Mouse (Mus musculus) E14TG2a.4 (cell line): ENCODE data around the gene Tmem238l.

Experiments
- H3K27me3 ChIP-seq: 2 replicates; pipeline ENCODE4 v1.6.1; 2014; ENCODE audit warnings: low read length, control low read depth; ENCODE audit not compliant: insufficient read depth
- H3K36me3 ChIP-seq: 2 replicates; pipeline ENCODE4 v1.6.1; 2014; ENCODE audit warnings: low read length, control low read depth; ENCODE audit not compliant: insufficient read depth
- H3K4me1 ChIP-seq: replicated peaks from 2 replicates; pipeline ENCODE4 v1.6.1; 2014; ENCODE audit warnings: low read depth, low read length, control low read depth
- H3K4me3 ChIP-seq: replicated peaks from 2 replicates; pipeline ENCODE4 v1.5.1; 2014; ENCODE audit warnings: mild to moderate bottlenecking, low read length
- H3K9me3 ChIP-seq: 2 replicates; pipeline ENCODE4 v1.6.1; 2014; ENCODE audit warnings: low read length, control low read depth
- CTCF ChIP-seq: conservative IDR thresholded peaks from 2 replicates; pipeline ENCODE4 v1.5.1; 2014; ENCODE audit warnings: low read length
- NANOG ChIP-seq: IDR thresholded peaks from 2 replicates; pipeline ENCODE4 v1.6.1; 2014; ENCODE audit warnings: borderline replicate concordance, low read length, mixed read lengths
- POU5F1 ChIP-seq: IDR thresholded peaks from 2 replicates; pipeline ENCODE4 v1.6.1; 2014; ENCODE audit warnings: low read length, borderline replicate concordance

Gene Tmem238l

GRCm38 (mm10) chr11:66934428-66935173 lies 21.8 kb upstream of the Tmem238l start:
- peaks cover 60% of the 10 kb centered on the region for H3K9me3 ChIP-seq
- H3K4me1 ChIP-seq, result peaks cover 44% of the 10 kb centered on the region
- H3K36me3 ChIP-seq, result peaks cover 8% of the 10 kb centered on the region
- H3K4me3 ChIP-seq, result no peak overlapping the region
- H3K27me3 ChIP-seq, result no peaks in the 10 kb centered on the region
- TF ChIP-seq CTCF (no peak), POU5F1 (no peak), NANOG (no peak)

- H3K9me3 ChIP-seq, result peaks cover 54% of the 10 kb centered on the region
- no peaks in the 10 kb centered on the region for H3K4me1 ChIP-seq
- H3K4me3 ChIP-seq, result no peak overlapping the region
- TF ChIP-seq NANOG (no peak), CTCF (no peak), POU5F1 (no peak)
- peaks cover 6% of the 10 kb centered on the region; the same call in 1 of the 2 replicates for H3K36me3 ChIP-seq
- H3K27me3 ChIP-seq, result no peaks in the 10 kb centered on the region; the same call in 1 of the 2 replicates
Observed at GRCm38 (mm10) chr11:66942011-66942410, 14.4 kb upstream of the Tmem238l start.

GRCm38 (mm10) chr11:66945224-66945767 lies 11.1 kb upstream of the Tmem238l start:
- no peaks in the 10 kb centered on the region; the same call in 1 of the 2 replicates for H3K27me3 ChIP-seq
- H3K4me1 ChIP-seq, result no peaks in the 10 kb centered on the region
- no peak overlapping the region for H3K4me3 ChIP-seq
- 0 out of 2 replicates have a peak, but pooled peaks cover 3% of the 10 kb centered on the region for H3K36me3 ChIP-seq
- peaks cover 39% of the 10 kb centered on the region for H3K9me3 ChIP-seq
- TF ChIP-seq CTCF, result no peak
- TF ChIP-seq POU5F1, result no peak
- TF ChIP-seq NANOG, result no peak

GRCm38 (mm10) chr11:66946521-66946920 lies 9.9 kb upstream of the Tmem238l start:
- Histone ChIP-seq H3K9me3 (peaks cover 39% of the 10 kb centered on the region), H3K27me3 (no peaks in the 10 kb centered on the region; the same call in 1 of the 2 replicates), H3K36me3 (0 out of 2 replicates have a peak, but pooled peaks cover 3% of the 10 kb centered on the region), H3K4me1 (no peaks in the 10 kb centered on the region), H3K4me3 (0 out of 2 replicates have a peak overlapping the region, but pooled peaks have one; percentile 20)
- TF ChIP-seq POU5F1 (no peak), NANOG (no peak), CTCF (no peak)

GRCm38 (mm10) chr11:66946922-66947321 lies 9.5 kb upstream of the Tmem238l start:
- H3K4me3 ChIP-seq, result 0 out of 2 replicates have a peak overlapping the region, but pooled peaks have one; percentile 20
- 0 out of 2 replicates have a peak, but pooled peaks cover 3% of the 10 kb centered on the region for H3K36me3 ChIP-seq
- H3K27me3 ChIP-seq, result no peaks in the 10 kb centered on the region; the same call in 1 of the 2 replicates
- H3K4me1 ChIP-seq, result no peaks in the 10 kb centered on the region
- H3K9me3 ChIP-seq, result peaks cover 36% of the 10 kb centered on the region
- TF ChIP-seq POU5F1 (no peak), NANOG (no peak), CTCF (no peak)

- TF ChIP-seq POU5F1 (no peak), NANOG (no peak), CTCF (no peak)
- Histone ChIP-seq H3K4me1 (no peaks in the 10 kb centered on the region), H3K4me3 (no peak overlapping the region), H3K27me3 (peaks cover 33% of the 10 kb centered on the region), H3K36me3 (0 out of 2 replicates have a peak, but pooled peaks cover 3% of the 10 kb centered on the region), H3K9me3 (peaks cover 57% of the 10 kb centered on the region)
Observed at GRCm38 (mm10) chr11:66960797-66961196, 4.4 kb downstream of the Tmem238l start.

- Histone ChIP-seq H3K9me3 (peaks cover 56% of the 10 kb centered on the region), H3K36me3 (0 out of 2 replicates have a peak, but pooled peaks cover 3% of the 10 kb centered on the region), H3K4me1 (peaks cover 8% of the 10 kb centered on the region), H3K27me3 (peaks cover 33% of the 10 kb centered on the region), H3K4me3 (no peak overlapping the region)
- no peak for TF ChIP-seq POU5F1
- no peak for TF ChIP-seq NANOG
- no peak for TF ChIP-seq CTCF
Observed at GRCm38 (mm10) chr11:66961447-66962176, 5.2 kb downstream of the Tmem238l start.

GRCm38 (mm10) chr11:66963462-66963861 lies 7.0 kb downstream of the Tmem238l start:
- TF ChIP-seq POU5F1 (no peak), CTCF (no peak), NANOG (no peak)
- Histone ChIP-seq H3K4me3 (no peak overlapping the region), H3K9me3 (peaks cover 42% of the 10 kb centered on the region), H3K36me3 (no peaks in the 10 kb centered on the region), H3K27me3 (peaks cover 33% of the 10 kb centered on the region), H3K4me1 (peaks cover 26% of the 10 kb centered on the region)
